Mouse (Mus musculus) stomach, embryonic 14.5 days (tissue): ENCODE measurements at regions not wholly inside any gene's neighbourhood (a gene's known extent, or its start where the extent isn't known, plus 50 kb on each side); places are given as distances from the start of the nearest gene placed in this dataset.

ENCODE experiments used
- ATAC-seq: fragments of 200-750 bp; cut with Nextera tagmentation; 2 replicates; pipeline ENCODE4 v1.8.0; 2017; ENCODE audit warnings: low read depth, moderate TSS enrichment; ENCODE audit not compliant: insufficient number of reproducible peaks, insufficient read depth, low FRiP score
- H3K27ac ChIP-seq: fragments of 300-500 bp; sonication (generic); 2 replicates; pipeline ENCODE4 v1.5.1; 2014; ENCODE audit warnings: mild to moderate bottlenecking, low read length, moderate library complexity, mixed read lengths
- H3K27me3 ChIP-seq: fragments of 300-500 bp; sonication (generic); 2 replicates; pipeline ENCODE4 v1.6.1; 2014; ENCODE audit warnings: low read length, control low read depth, mixed read lengths; ENCODE audit not compliant: control insufficient read depth, insufficient read depth
- H3K36me3 ChIP-seq: fragments of 300-500 bp; sonication (generic); 2 replicates; pipeline ENCODE4 v1.6.1; 2014; ENCODE audit warnings: mild to moderate bottlenecking, control low read depth, low read length, moderate library complexity, mixed read lengths; ENCODE audit not compliant: control insufficient read depth, insufficient read depth
- H3K4me1 ChIP-seq: fragments of 300-500 bp; sonication (generic); 2 replicates; pipeline ENCODE4 v1.6.1; 2014; ENCODE audit warnings: low read length, control low read depth, mixed read lengths; ENCODE audit not compliant: control insufficient read depth, insufficient read depth
- H3K4me2 ChIP-seq: fragments of 300-500 bp; sonication (generic); replicated peaks from 2 replicates; pipeline ENCODE4 v1.6.1; 2014; ENCODE audit warnings: low read depth, low read length, control low read depth
- H3K4me3 ChIP-seq: fragments of 300-500 bp; sonication (generic); 2 replicates; pipeline ENCODE4 v1.5.1; 2014; ENCODE audit warnings: low read depth, low read length, control low read depth
- H3K9ac ChIP-seq: fragments of 300-500 bp; sonication (generic); replicated peaks from 2 replicates; pipeline ENCODE4 v1.6.1; 2014; ENCODE audit warnings: low read depth, mild to moderate bottlenecking, control low read depth, low read length, moderate library complexity, mixed read lengths
- H3K9me3 ChIP-seq: fragments of 300-500 bp; sonication (generic); 2 replicates; pipeline ENCODE4 v1.6.1; 2016; ENCODE audit warnings: low read depth, low read length, control low read depth; ENCODE audit not compliant: control insufficient read depth
- WGBS: fragments of 180-500 bp; shearing (Covaris S2); extraction: QIAGEN DNeasy Blood & Tissue Kit; methylation state at CpG from one replicate; pipeline ENCODE4 v1.1.7; 2014; 5-methylcytosine and 5-hydroxymethylcytosine counted together

DNA sequence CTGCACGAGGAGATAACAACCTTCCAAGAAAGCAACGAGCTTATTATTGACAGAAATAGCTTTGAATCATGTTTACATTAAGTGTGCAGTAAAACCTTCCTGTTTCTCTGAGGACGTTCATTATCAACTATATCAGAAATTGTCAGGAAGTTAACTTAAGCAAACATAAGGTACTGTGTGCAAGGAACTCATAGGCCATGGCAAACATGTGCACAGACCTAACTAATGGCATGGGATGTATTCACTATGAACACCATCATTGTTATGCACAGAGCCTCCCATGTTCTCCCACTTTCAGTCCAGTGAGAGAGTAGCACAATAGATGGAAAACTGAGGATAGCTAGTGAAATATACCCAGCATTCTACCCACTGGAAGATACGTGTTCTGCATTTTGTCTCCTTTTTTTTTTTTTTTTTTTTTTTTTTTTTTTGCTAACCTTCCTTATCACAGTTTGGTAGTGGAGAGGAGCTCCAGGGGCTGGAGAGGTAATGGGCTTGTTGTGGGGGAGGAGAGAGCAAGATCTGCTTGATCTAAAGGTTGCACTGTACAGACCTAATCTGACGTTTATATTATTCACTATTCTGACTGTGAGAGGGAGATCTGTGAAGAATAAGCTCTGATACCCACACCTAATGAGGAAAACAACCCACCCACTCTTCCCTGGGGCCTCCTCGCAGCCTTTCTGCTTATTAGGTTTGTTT lies 263.6 kb downstream of the Trib2 start:
- Histone ChIP-seq H3K27ac (no peak overlapping the region), H3K4me2 (no peak overlapping the region)
- WGBS, result 51% methylated on average over 6 of the region's 6 CpGs

DNA sequence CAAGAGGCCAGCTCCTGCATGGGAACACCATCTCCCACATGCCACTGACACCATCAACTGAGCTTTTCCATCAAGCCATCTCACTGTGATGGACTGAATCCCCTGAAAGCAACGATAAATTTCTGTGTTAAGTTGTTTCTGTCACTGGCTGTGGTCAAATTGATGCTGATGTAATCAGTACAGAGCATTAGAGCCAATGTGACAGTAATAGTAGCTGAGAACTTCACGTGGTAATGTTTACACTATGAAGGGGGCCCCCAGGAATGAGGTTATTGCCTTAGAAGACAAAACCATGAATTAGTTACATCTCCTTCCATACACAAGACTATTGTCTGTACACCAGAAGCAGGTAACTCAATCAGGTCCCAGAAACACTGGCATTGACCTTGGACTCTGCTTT lies 264.5 kb downstream of the Trib2 start:
- Histone ChIP-seq H3K27ac (no peak overlapping the region), H3K9me3 (no peaks in the 10 kb centered on the region), H3K9ac (no peak overlapping the region), H3K4me2 (no peak overlapping the region), H3K27me3 (no peaks in the 10 kb centered on the region), H3K36me3 (no peaks in the 10 kb centered on the region), H3K4me3 (no peak overlapping the region), H3K4me1 (no peaks in the 10 kb centered on the region)
- ATAC-seq, result no peak
- WGBS, result 43% methylated on average over 2 of the region's 2 CpGs

More for the DNA sequence above, 263.6 kb downstream of the Trib2 start:
- Histone ChIP-seq H3K4me1 (no peaks in the 10 kb centered on the region), H3K4me3 (no peak overlapping the region), H3K36me3 (no peaks in the 10 kb centered on the region), H3K9me3 (no peaks in the 10 kb centered on the region), H3K9ac (no peak overlapping the region), H3K27me3 (no peaks in the 10 kb centered on the region)
- ATAC-seq, result no peak

DNA sequence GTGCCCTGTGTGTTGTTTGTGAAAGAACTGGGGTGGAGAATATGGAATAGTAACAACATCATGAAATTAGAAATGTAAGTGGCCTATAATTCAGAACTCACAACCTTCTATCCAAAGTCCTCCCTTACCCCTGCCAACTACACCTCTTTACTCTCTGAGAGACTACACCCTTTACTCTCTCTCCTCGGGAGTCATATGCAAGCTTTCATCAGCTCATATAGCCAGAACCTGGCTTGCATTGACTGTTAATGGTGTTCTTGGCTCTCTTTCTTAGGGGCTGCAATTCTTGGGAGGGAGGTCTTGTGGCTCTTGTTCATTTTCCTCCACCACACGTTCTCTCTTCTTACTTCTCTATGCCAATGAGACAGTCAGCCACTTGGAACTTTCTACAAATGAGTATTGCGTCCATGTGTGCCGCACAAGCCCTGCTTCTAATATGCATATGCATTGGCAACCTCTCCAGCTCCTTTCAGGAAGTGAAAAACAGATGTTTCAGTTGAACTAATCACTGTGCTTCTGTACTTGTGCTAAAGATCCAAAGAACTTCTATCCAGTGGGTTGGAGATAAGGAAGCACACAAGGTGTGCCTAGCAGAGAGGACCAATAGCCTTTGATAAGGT lies 265.3 kb downstream of the Trib2 start:
- no peak overlapping the region for H3K27ac ChIP-seq
- no peak overlapping the region for H3K9ac ChIP-seq
- WGBS, result 73% methylated on average over 4 of the region's 4 CpGs
- ATAC-seq, result no peak
- H3K9me3 ChIP-seq, result no peaks in the 10 kb centered on the region
- no peak overlapping the region for H3K4me2 ChIP-seq
- H3K4me3 ChIP-seq, result no peak overlapping the region
- H3K36me3 ChIP-seq, result no peaks in the 10 kb centered on the region
- no peaks in the 10 kb centered on the region for H3K4me1 ChIP-seq
- no peaks in the 10 kb centered on the region for H3K27me3 ChIP-seq

DNA sequence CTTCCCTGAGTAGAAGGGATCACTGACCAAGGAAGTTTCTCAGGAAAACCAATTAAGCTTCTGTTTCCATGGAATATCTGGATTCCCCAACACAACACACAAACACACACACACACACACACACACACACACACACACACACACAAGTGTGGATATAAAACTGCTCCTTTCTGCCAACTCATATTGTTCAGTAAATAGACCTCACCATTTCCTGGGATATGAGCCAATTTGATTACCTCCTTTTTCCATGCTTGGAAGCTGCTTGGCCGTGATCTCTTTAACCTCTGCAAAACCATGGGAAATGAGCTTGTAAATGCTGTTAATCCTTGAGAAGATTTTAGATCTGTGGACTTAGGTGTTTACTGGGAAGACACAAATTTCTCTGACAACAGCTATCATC lies 272.4 kb downstream of the Trib2 start:
- no peak for ATAC-seq
- Histone ChIP-seq H3K9ac (no peak overlapping the region), H3K27me3 (no peaks in the 10 kb centered on the region), H3K4me2 (no peak overlapping the region), H3K9me3 (no peaks in the 10 kb centered on the region), H3K4me3 (no peak overlapping the region), H3K36me3 (no peaks in the 10 kb centered on the region), H3K27ac (no peak overlapping the region), H3K4me1 (no peaks in the 10 kb centered on the region)
- WGBS, result 89% methylated on average over 1 of the region's 1 CpGs

DNA sequence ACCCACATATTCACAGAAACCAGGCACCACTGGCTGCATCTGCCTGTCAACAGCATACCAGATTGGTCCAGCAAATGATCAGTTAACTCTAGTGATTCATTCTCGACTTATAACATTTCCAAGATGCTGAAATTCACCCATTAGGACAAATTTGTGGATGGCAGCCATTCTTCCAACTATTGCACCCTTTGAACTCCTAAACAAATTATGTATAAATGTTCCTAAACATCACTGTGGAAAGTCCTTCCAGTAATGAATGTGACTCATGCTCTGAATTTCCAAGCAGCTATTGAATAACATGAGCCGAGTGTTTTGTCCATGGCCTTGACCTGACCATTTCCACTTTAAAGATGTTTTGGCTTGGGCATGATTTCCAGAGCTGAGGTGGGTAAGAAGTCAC lies 274.2 kb downstream of the Trib2 start:
- Histone ChIP-seq H3K27me3 (no peaks in the 10 kb centered on the region), H3K4me2 (no peak overlapping the region), H3K4me3 (no peak overlapping the region), H3K9me3 (no peaks in the 10 kb centered on the region), H3K9ac (no peak overlapping the region), H3K27ac (no peak overlapping the region), H3K4me1 (no peaks in the 10 kb centered on the region), H3K36me3 (no peaks in the 10 kb centered on the region)
- ATAC-seq, result no peak
- 64% methylated on average over 2 of the region's 2 CpGs for whole genome bisulfite sequencing

DNA sequence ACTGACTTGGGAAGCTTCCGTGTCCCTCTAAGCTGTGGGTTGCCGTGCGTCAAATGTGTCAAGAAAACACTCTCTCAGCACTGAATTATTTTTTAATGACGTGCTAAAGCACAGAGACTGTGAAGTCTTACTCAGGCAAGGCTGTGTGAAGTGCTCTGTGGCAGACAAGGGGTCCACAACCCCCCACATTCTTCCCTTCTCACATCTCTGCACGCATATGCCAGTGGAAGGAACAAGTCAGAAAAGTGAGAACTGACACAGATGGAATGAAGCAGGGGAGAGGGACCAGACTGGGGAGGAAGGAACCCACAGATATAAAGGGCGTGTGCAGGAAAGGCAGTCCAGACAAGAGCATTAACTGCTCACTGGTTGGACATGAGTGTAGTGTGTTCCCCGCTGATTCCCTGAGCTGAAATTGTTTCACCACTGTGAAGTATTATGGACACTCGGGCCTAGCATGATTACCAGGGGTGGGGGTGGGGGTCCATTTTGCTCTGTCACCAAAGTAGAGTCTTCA lies 279.8 kb downstream of the Trib2 start:
- no peaks in the 10 kb centered on the region for H3K27me3 ChIP-seq
- no peak overlapping the region for H3K4me2 ChIP-seq
- no peaks in the 10 kb centered on the region for H3K36me3 ChIP-seq
- H3K27ac ChIP-seq, result no peak overlapping the region
- no peak overlapping the region for H3K4me3 ChIP-seq
- no peak overlapping the region for H3K9ac ChIP-seq
- H3K9me3 ChIP-seq, result no peaks in the 10 kb centered on the region
- no peaks in the 10 kb centered on the region for H3K4me1 ChIP-seq
- ATAC-seq, result no peak
- 70% methylated on average over 8 of the region's 8 CpGs for WGBS

DNA sequence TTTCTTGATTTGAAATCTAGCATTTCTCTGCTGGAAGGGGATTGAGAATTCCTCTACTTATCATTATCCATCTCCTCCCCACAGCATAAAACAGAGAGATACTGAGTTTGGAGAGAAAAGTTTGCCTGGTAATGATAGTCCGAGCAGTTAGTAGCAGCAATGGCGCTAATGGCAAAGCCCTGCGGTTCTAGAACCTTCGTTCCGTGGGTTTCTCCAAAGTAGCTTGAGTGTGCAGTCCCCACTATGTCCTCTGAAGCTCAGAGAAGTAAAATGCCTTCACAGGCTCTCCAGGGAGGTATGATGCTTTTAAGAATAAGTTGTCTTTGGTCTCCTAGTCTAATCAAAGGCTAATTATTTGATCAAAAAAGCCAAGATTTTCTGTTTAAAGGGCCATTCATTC lies 280.5 kb downstream of the Trib2 start:
- no peak for ATAC-seq
- Histone ChIP-seq H3K4me1 (no peaks in the 10 kb centered on the region), H3K4me3 (no peak overlapping the region), H3K9me3 (no peaks in the 10 kb centered on the region), H3K36me3 (no peaks in the 10 kb centered on the region), H3K27me3 (no peaks in the 10 kb centered on the region), H3K9ac (no peak overlapping the region), H3K27ac (no peak overlapping the region), H3K4me2 (no peak overlapping the region)
- 91% methylated on average over 5 of the region's 5 CpGs for WGBS

DNA sequence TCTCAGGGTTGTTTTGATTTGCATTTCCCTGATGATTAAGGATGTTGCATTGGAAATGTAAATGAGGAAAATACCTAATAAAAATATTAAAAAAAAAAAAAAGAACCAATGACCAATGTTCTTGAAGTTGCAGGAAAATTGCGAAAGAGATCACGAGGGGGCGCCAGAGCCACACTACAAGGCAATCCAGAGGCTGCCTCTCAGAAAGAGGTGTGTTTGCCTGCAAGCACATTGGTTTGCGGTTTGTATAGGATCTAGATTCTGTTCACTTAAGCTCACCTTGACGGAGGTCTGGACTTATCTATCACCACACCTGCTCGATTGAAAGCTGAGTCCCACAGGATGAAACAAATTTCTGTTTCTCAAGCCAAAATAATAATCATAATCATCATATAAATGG lies 280.9 kb downstream of the Trib2 start:
- H3K4me1 ChIP-seq, result no peaks in the 10 kb centered on the region
- no peak overlapping the region for H3K4me2 ChIP-seq
- no peaks in the 10 kb centered on the region for H3K27me3 ChIP-seq
- ATAC-seq, result no peak
- H3K36me3 ChIP-seq, result no peaks in the 10 kb centered on the region
- 5% methylated on average over 6 of the region's 6 CpGs for WGBS
- no peak overlapping the region for H3K27ac ChIP-seq
- no peak overlapping the region for H3K9ac ChIP-seq
- H3K9me3 ChIP-seq, result no peaks in the 10 kb centered on the region
- no peak overlapping the region for H3K4me3 ChIP-seq
